Mouse (Mus musculus): ENCODE measurements at regions not wholly inside any gene's neighbourhood (a gene's known extent, or its start where the extent isn't known, plus 50 kb on each side); places are given as distances from the start of the nearest gene placed in this dataset.

- TF ChIP-seq CTCF (IDR thresholded peaks at IDR 0.05; ENCODE audit: borderline replicate concordance, control insufficient read depth, extremely low read depth, insufficient read depth, low read length, poor library complexity) (no peak), POLR2A (IDR thresholded peaks at IDR 0.05; ENCODE audit: control insufficient read depth, extremely low read depth, insufficient read depth, low read length, poor library complexity) (no peak)
Measured at GRCm38 (mm10) chr10:98765786-98766419, 148.3 kb upstream of the Atp2b1 start.
